Mouse (Mus musculus) MEL (cell line): ENCODE data around the gene Ttc3.

Source experiments
- CTCF ChIP-seq, 3 experiments: IDR thresholded peaks in 2 of 3; conservative IDR thresholded peaks in 1 of 3; 2 replicates each; pipeline ENCODE4 v1.5.1; 2011 to 2012; ENCODE audit warnings: low read length in 3 of 3, low read depth in 2 of 3, mild to moderate bottlenecking in 2 of 3, improper control_type of control experiment in 1 of 3, inconsistent platforms in 1 of 3, mixed read lengths in 1 of 3, moderate library complexity in 1 of 3; ENCODE audit not compliant: control insufficient read depth in 1 of 3, insufficient read depth in 1 of 3, poor library complexity in 1 of 3, severe bottlenecking in 1 of 3
- ETS1 ChIP-seq: IDR thresholded peaks from 2 replicates; pipeline ENCODE4 v1.6.1; 2012; ENCODE audit warnings: low read depth, mild to moderate bottlenecking, inconsistent platforms, low read length, improper control_type of control experiment, moderate library complexity
- GATA1 ChIP-seq: IDR thresholded peaks from 2 replicates; pipeline ENCODE4 v1.6.1; 2011; ENCODE audit warnings: low read depth, low read length, improper control_type of control experiment
- HCFC1 ChIP-seq: IDR thresholded peaks from 2 replicates; pipeline ENCODE4 v1.6.1; 2012; ENCODE audit warnings: low read depth, mild to moderate bottlenecking, inconsistent platforms, low read length, improper control_type of control experiment, moderate library complexity
- KAT2A ChIP-seq: conservative IDR thresholded peaks from 2 replicates; pipeline ENCODE4 v1.6.1; 2012; ENCODE audit warnings: low read depth, low read length, improper control_type of control experiment, inconsistent platforms
- MAX ChIP-seq: IDR thresholded peaks from 2 replicates; pipeline ENCODE4 v1.6.1; 2011; ENCODE audit warnings: low read length, improper control_type of control experiment
- NELFE ChIP-seq: IDR thresholded peaks from 2 replicates; pipeline ENCODE4 v1.6.1; 2011; ENCODE audit warnings: low read depth, low read length, improper control_type of control experiment
- POLR2A ChIP-seq, 2 experiments: IDR thresholded peaks; 2 replicates each; pipeline ENCODE4 v1.6.1; 2011 to 2012; ENCODE audit warnings: low read length in 2 of 2, mild to moderate bottlenecking in 2 of 2, control low read depth in 1 of 2, improper control_type of control experiment in 1 of 2, low read depth in 1 of 2, moderate library complexity in 1 of 2; ENCODE audit not compliant: control insufficient read depth in 1 of 2, insufficient read depth in 1 of 2, poor library complexity in 1 of 2
- POLR2AphosphoS2 ChIP-seq: IDR thresholded peaks from 2 replicates; pipeline ENCODE4 v1.6.1; 2011; ENCODE audit warnings: low read length, improper control_type of control experiment
- SIN3A ChIP-seq: IDR thresholded peaks from 2 replicates; pipeline ENCODE4 v1.6.1; 2012; ENCODE audit warnings: low read length, improper control_type of control experiment, inconsistent platforms
- SMC3 ChIP-seq: IDR thresholded peaks from 2 replicates; pipeline ENCODE4 v1.6.1; 2011; ENCODE audit warnings: low read depth, low read length, improper control_type of control experiment
- ZC3H11A ChIP-seq: IDR thresholded peaks from 2 replicates; pipeline ENCODE4 v1.6.1; 2012; ENCODE audit warnings: low read depth, mild to moderate bottlenecking, inconsistent platforms, low read length, improper control_type of control experiment
- ZMIZ1 ChIP-seq: IDR thresholded peaks from 2 replicates; pipeline ENCODE4 v1.6.1; 2012; ENCODE audit warnings: low read depth, mild to moderate bottlenecking, inconsistent platforms, low read length, improper control_type of control experiment, moderate library complexity

DNA sequence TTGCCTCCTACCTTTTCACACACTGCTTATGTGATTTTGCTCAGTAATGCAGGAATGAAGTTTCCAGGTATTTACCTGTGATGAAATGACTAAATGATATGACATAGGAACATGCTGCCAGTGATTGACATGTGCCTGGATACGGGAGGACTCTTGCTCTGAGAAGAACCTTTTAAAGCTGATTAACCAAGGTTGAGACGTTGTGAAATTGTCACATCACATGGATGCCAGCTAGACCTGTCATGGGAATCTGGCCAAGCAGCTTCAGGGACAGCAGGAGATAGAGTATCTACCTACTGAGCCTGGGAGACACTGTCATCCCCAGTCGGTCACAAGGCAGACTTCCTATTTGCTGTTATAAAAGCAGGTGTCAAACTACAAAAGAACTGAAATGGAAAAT lies 24.6 kb downstream of the Ttc3 start:
- TF ChIP-seq ETS1: no peak
- TF ChIP-seq SMC3: no peak
- no peak for TF ChIP-seq CTCF (IDR thresholded peaks at IDR 0.05 in 2 of 3, conservative IDR thresholded peaks at IDR 0.05 in 1 of 3; ENCODE audit: control insufficient read depth in 1 of 3, insufficient read depth in 1 of 3, low read depth in 2 of 3, low read length in 3 of 3, poor library complexity in 1 of 3, severe bottlenecking in 1 of 3)
- no peak for TF ChIP-seq ZC3H11A
- no peak for TF ChIP-seq NELFE
- TF ChIP-seq POLR2AphosphoS2: no peak
- no peak for TF ChIP-seq POLR2A (IDR thresholded peaks at IDR 0.05; ENCODE audit: control insufficient read depth in 1 of 2, insufficient read depth in 1 of 2, low read depth in 1 of 2, low read length in 2 of 2, poor library complexity in 1 of 2)
- TF ChIP-seq GATA1: no peak
- no peak for TF ChIP-seq SIN3A
- no peak for TF ChIP-seq KAT2A
- TF ChIP-seq ZMIZ1: no peak
- no peak for TF ChIP-seq HCFC1
- no peak for TF ChIP-seq MAX
